Mouse (Mus musculus) heart, embryonic 16.5 days (tissue): ENCODE measurements around the gene H3f3b. TPM values are rescaled to one million over a fixed set of nuclear protein-coding genes. Genes with fewer than 3 reads are reported as not detected.
A peak's percentile ranks its signal among the peaks of the same experiment; 100 is the strongest.

Source experiments
- ATAC-seq: fragments of 200-750 bp; cut with Nextera tagmentation; replicated peaks from 2 replicates; pipeline ENCODE4 v1.8.0; 2017; ENCODE audit warnings: moderate number of reproducible peaks; ENCODE audit not compliant: insufficient read depth, low FRiP score; ENCODE audit errors: extremely low read depth
- H3K27ac ChIP-seq: fragments of 300-500 bp; sonication (generic); 2 replicates; pipeline ENCODE4 v1.5.1; 2014; ENCODE audit warnings: mild to moderate bottlenecking, low read length, control low read depth, moderate library complexity
- H3K27me3 ChIP-seq: fragments of 300-500 bp; sonication (generic); 2 replicates; pipeline ENCODE4 v1.6.1; 2014; ENCODE audit warnings: low read length, mixed read lengths; ENCODE audit not compliant: control insufficient read depth, insufficient read depth
- H3K36me3 ChIP-seq: fragments of 300-500 bp; sonication (generic); 2 replicates; pipeline ENCODE4 v1.6.1; 2014; ENCODE audit not compliant: control insufficient read depth, insufficient read depth
- H3K4me1 ChIP-seq: fragments of 300-500 bp; sonication (generic); 2 replicates; pipeline ENCODE4 v1.6.1; 2014; ENCODE audit warnings: low read length, mixed read lengths; ENCODE audit not compliant: control insufficient read depth, insufficient read depth
- H3K4me2 ChIP-seq: fragments of 300-500 bp; sonication (generic); 2 replicates; pipeline ENCODE4 v1.6.1; 2014; ENCODE audit warnings: low read depth, mild to moderate bottlenecking, control low read depth, low read length
- H3K4me3 ChIP-seq: fragments of 300-500 bp; sonication (generic); 2 replicates; pipeline ENCODE4 v1.5.1; 2014; ENCODE audit warnings: mild to moderate bottlenecking, control low read depth, low read length
- H3K9ac ChIP-seq: fragments of 300-500 bp; sonication (generic); 2 replicates; pipeline ENCODE4 v1.6.1; 2014; ENCODE audit warnings: low read length, control low read depth
- H3K9me3 ChIP-seq: fragments of 300-500 bp; sonication (generic); replicated peaks from 2 replicates; pipeline ENCODE4 v1.6.1; 2016; ENCODE audit warnings: low read length; ENCODE audit not compliant: control insufficient read depth
- WGBS: fragments of 180-500 bp; shearing (Covaris S2); extraction: QIAGEN DNeasy Blood & Tissue Kit; methylation state at CpG from one replicate; pipeline ENCODE4 v1.1.7; 2014; 5-methylcytosine and 5-hydroxymethylcytosine counted together
- polyA plus RNA-seq: library from polyadenylated mRNA; unstranded; fragments of >200 nt; fragmentation: Nextera tagmentation; extraction: Ambion mirVana; gene quantifications from 2 replicates; pipeline ENCODE4 v1.2.1, GENCODE M21; 2015

H3f3b gene
- polyA plus RNA-seq, 1 experiment from 2014 or later = 709 TPM

DNA sequence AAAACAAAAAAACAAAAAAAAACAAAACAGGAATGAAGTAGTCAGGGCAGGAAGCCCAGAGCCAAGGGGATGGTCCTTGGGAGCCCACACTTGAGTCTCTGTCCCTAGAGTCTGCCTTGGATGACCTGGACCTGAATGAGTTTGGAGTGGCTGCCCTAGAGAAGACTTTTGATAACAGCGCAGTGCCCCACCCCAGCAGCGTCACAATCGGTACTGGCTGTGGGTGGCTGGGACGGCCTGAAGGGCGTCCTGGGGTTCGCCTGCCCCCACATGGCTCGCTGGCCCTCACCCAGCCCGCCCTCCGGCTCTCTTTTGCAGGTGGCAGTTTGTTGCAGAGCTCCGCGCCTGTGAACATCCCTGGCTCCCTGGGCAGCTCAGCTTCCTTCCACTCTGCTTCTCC lies 28.1 kb upstream of the H3f3b start:
- H3K4me2 ChIP-seq = no peak overlapping the region
- H3K9me3 ChIP-seq = no peaks in the 10 kb centered on the region
- H3K27ac ChIP-seq = no peak overlapping the region
- 84% methylated on average over 11 of the region's 11 CpGs for WGBS
- H3K36me3 ChIP-seq = peaks cover 64% of the 10 kb centered on the region
- ATAC-seq = no peak
- H3K27me3 ChIP-seq = no peaks in the 10 kb centered on the region
- H3K4me3 ChIP-seq = no peak overlapping the region
- H3K4me1 ChIP-seq = peaks cover 11% of the 10 kb centered on the region
- no peak overlapping the region for H3K9ac ChIP-seq

DNA sequence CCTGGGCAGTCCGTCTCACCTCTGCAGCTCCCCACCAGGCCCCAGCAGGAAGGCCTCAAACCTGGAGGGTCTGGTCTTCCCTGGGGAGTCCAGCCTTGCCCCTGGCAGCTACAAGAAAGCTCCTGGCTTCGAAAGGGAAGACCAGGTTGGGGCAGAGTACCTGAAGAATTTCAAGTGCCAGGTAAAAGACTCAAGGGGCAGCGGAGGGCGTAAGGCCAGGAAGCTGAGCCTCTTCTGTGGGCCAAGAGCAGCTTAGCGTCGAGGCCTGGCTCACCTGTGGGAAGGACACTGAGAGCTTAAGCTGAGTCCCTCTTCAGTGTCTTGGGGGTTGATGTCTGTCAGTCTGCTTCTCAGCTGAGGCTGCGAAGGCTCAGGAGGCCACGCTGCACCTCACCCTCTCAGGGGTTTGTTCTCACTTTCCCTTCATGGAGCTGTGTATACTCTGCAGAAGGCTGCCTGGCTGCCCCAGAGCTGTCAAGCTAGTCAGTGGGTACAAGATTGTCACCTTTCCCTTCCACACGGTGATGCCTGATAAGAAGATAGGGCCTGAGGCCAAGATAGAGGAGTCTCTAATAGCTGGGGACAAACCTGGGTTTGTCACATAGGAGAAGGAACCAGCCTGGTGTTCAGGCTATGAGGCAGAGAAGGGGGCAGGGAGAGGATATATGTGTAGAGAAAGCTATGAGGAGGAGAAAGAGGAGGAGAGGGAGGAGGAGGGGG lies 25.9 kb upstream of the H3f3b start:
- H3K4me1 ChIP-seq = peaks cover 11% of the 10 kb centered on the region
- H3K4me3 ChIP-seq = no peak overlapping the region
- ATAC-seq = no peak
- no peak overlapping the region for H3K27ac ChIP-seq
- 82% methylated on average over 9 of the region's 9 CpGs for WGBS
- H3K4me2 ChIP-seq = no peak overlapping the region
- H3K36me3 ChIP-seq = peaks cover 69% of the 10 kb centered on the region
- H3K9me3 ChIP-seq = no peaks in the 10 kb centered on the region
- H3K9ac ChIP-seq = no peak overlapping the region
- H3K27me3 ChIP-seq = no peaks in the 10 kb centered on the region

DNA sequence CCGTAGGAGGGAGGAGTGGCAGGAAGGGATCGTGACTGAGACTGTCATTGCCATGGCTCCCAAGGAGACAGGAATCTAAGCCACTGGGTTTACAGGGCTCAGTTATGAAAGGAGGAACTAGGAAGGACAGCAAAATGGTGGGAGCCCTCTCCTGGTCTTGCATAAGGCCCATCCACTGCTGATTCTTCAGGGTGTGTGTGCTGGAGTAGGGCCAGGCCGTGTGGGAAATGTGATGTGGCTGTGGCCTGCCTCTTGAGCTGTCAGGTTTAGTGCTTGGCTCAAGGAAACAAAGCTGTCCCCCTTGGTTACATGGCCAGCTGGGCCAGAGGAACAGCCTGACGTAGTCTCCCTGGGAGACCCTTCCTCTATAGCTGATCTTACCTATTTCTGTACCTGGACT lies 22.4 kb upstream of the H3f3b start:
- Histone ChIP-seq H3K36me3 (peaks cover 66% of the 10 kb centered on the region), H3K9ac (no peak overlapping the region), H3K9me3 (no peaks in the 10 kb centered on the region), H3K4me2 (no peak overlapping the region), H3K27me3 (no peaks in the 10 kb centered on the region), H3K27ac (no peak overlapping the region), H3K4me3 (no peak overlapping the region), H3K4me1 (no peaks in the 10 kb centered on the region)
- 76% methylated on average over 4 of the region's 4 CpGs for WGBS
- ATAC-seq = no peak

DNA sequence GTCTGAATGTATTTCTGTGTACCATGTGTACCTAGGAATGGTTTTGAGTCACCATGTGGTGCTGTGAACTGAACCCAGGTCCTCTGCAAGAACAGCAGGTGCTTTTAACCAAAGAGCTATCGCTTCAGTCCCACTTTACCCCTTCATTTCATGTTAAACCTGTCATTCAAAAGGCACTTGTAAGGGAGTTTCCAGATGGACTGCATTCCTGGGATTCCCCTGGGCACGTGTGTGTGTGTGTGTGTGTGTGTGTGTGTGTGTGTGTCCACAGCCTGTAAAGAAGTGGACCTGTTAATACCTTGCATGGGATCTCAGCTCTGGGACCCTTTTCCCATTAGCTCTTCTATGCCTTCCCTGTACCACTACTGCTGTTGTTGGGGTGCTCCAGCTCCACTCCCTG lies 21.8 kb upstream of the H3f3b start:
- Histone ChIP-seq H3K27ac (no peak overlapping the region), H3K9ac (no peak overlapping the region), H3K9me3 (no peaks in the 10 kb centered on the region), H3K27me3 (no peaks in the 10 kb centered on the region), H3K4me2 (no peak overlapping the region), H3K4me3 (no peak overlapping the region), H3K4me1 (no peaks in the 10 kb centered on the region), H3K36me3 (peaks cover 61% of the 10 kb centered on the region)
- 70% methylated on average over 2 of the region's 2 CpGs for WGBS
- no peak for ATAC-seq

DNA sequence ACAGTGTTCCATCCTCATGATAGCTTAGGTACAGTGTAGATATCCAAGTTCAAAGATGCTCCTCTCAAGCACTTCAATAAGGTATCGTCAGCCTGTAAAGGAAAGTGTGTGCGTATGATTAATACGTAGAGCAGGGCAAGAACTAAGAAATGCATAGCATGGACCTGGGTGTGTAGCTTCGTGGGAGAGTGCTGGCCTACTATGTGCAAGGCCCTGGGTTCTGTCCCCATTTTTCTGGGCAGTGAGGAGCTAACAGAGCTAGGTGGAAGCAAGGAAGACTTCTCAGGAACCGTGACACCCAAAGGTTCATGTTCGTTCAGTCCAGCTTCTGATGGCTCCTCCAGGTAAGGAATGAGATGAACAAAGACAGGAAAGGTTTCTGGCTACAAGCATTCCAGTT lies 17.4 kb upstream of the H3f3b start:
- no peak overlapping the region for H3K27ac ChIP-seq
- H3K9ac ChIP-seq = no peak overlapping the region
- no peak overlapping the region for H3K4me3 ChIP-seq

DNA sequence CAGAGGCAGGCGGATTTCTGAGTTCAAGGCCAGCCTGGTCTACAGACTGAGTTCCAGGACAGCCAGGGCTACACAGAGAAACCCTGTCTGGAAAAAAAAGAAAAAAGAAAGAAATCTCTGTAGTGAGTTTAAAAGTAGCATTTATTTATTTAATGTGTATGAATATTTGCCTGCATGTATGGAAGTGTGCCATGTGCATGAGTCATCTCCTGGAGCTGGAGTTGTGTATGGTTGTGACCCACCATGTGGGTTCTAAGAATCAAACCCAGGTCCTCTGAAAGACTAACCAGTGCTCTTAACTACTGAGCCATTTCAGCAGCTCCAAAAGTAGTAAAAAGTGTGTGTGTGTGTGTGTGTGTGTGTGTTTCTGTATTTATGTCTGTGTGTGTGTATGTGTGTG lies 15.5 kb upstream of the H3f3b start:
- WGBS = 97% methylated on average over 1 of the region's 1 CpGs
- Histone ChIP-seq H3K9ac (no peak overlapping the region), H3K4me1 (no peaks in the 10 kb centered on the region), H3K4me3 (no peak overlapping the region), H3K9me3 (peaks cover 4% of the 10 kb centered on the region; the same call in 1 of the 2 replicates), H3K27ac (no peak overlapping the region), H3K27me3 (no peaks in the 10 kb centered on the region), H3K36me3 (peaks cover 35% of the 10 kb centered on the region), H3K4me2 (no peak overlapping the region)
- no peak for ATAC-seq

More for the DNA sequence above, 17.4 kb upstream of the H3f3b start:
- no peak for ATAC-seq
- no peaks in the 10 kb centered on the region for H3K4me1 ChIP-seq
- H3K4me2 ChIP-seq = no peak overlapping the region
- WGBS = 95% methylated on average over 6 of the region's 6 CpGs
- peaks cover 47% of the 10 kb centered on the region for H3K36me3 ChIP-seq
- peaks cover 4% of the 10 kb centered on the region; the same call in 1 of the 2 replicates for H3K9me3 ChIP-seq
- no peaks in the 10 kb centered on the region for H3K27me3 ChIP-seq

DNA sequence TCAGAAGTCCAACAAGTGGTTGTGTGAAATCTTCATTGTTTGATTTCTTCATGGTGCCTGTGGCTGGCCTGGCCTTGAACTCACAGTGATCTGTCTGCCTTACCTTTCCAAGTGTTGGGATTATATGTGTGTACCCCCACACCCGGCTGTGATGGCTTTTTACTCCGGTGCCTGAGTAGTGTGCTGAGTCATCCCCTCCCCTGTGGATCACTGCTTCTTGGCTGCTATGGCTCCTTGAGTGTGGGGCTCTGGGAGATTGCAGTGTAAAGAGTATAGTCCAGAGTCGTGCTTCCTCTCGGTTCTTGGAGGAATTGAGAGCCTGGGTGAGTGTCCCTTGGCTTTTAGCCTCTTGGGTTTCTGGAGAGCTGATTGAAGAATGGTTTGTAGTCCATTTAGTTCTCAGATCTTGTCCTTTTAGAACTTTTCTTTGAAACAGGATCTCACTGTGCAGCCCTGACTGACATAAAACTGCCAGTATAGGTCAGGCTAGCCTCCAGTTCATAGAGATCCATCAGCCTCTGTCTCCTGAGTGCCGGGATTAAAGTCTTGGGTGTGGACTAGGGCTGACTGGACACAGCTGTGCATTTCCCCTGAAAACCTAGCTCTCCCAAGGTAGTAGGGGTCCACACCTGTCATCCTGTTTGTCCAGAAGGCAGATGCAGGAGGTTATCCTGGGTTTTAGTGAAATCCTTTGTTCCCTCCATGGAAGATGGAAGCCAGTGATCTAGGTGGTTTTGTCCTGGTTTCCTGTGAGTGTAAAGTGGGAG lies 14.8 kb upstream of the H3f3b start:
- Histone ChIP-seq H3K4me1 (no peaks in the 10 kb centered on the region), H3K4me2 (no peak overlapping the region), H3K4me3 (no peak overlapping the region), H3K36me3 (peaks cover 28% of the 10 kb centered on the region), H3K27ac (no peak overlapping the region), H3K9me3 (peaks cover 4% of the 10 kb centered on the region; the same call in 1 of the 2 replicates), H3K9ac (no peak overlapping the region), H3K27me3 (no peaks in the 10 kb centered on the region)
- WGBS = 79% methylated on average over 5 of the region's 5 CpGs
- no peak for ATAC-seq

DNA sequence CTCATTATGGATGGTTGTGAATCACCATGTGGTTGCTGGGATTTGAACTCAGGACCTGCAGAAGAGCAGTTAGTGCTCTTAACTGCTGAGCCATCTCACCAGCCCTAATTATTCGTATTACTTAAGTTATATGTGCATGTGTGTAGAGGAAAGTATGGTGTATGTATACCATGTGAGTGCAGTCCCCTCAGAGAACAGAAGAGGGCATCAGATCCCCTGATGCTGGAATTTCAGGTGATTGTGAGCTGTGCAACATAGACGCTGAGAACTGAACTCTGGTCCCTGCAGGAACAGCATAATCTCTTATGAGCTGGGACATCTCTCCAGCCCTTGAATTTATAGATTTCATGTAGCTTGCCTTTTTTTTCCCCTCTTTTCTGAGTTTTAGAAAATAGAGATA lies 14.1 kb upstream of the H3f3b start:
- Histone ChIP-seq H3K4me2 (no peak overlapping the region), H3K9ac (no peak overlapping the region), H3K4me3 (no peak overlapping the region), H3K27me3 (no peaks in the 10 kb centered on the region), H3K4me1 (no peaks in the 10 kb centered on the region), H3K9me3 (peaks cover 4% of the 10 kb centered on the region; the same call in 1 of the 2 replicates), H3K27ac (no peak overlapping the region), H3K36me3 (peaks cover 22% of the 10 kb centered on the region)
- WGBS = 97% methylated on average over 2 of the region's 2 CpGs
- no peak for ATAC-seq

DNA sequence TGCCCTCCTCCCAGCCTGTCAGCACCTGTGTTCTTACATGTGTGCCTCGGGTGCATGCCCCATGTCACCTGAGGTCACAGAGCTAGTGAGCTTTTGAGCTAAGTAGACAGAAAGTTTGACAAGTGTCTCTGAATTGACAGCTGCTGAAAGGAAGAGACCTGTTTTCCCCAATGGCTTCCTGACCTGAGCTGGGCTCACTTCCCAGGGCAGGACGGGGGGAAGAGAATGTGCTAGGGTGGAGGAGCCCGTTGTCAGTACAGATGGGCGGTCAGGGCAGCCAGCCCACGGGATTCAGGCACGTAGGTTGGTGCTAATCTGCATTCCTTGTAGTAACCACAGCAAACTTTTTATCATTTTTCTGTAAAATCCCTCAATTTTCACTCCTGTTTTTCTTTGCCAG lies 12.8 kb upstream of the H3f3b start:
- H3K27ac ChIP-seq = no peak overlapping the region
- no peak overlapping the region for H3K9ac ChIP-seq
- ATAC-seq = peak; percentile 52; the same call in 1 of the 2 replicates
- no peak overlapping the region for H3K4me2 ChIP-seq
- peaks cover 15% of the 10 kb centered on the region for H3K36me3 ChIP-seq
- peaks cover 4% of the 10 kb centered on the region; the same call in 1 of the 2 replicates for H3K9me3 ChIP-seq
- no peak overlapping the region for H3K4me3 ChIP-seq
- H3K27me3 ChIP-seq = no peaks in the 10 kb centered on the region
- no peaks in the 10 kb centered on the region for H3K4me1 ChIP-seq
- WGBS = 55% methylated on average over 6 of the region's 6 CpGs
